Mouse (Mus musculus) kidney, adult 2 months (tissue): ENCODE results near the gene Gapdhs. TPM values are rescaled to one million over a fixed set of nuclear protein-coding genes. Genes with fewer than 3 reads are reported as not detected.
"Not testable (repeated sequence)": the region's sequence is repeated elsewhere in the genome, so short reads cannot be mapped to it uniquely, and the experiment has no call there.

Experiments used
- DNase-seq: peaks from one replicate; pipeline ENCODE4 v3.0.0; 2021
- H3K27ac ChIP-seq: fragments of 200-500 bp; 2 replicates; pipeline ENCODE4 v1.5.1; 2012; ENCODE audit warnings: low read depth, low read length, control low read depth, inconsistent platforms; ENCODE audit not compliant: insufficient read depth
- H3K27me3 ChIP-seq: fragments of 200-500 bp; replicated peaks from 2 replicates; pipeline ENCODE4 v1.6.1; 2012; ENCODE audit warnings: mild to moderate bottlenecking, moderate library complexity, low read length, inconsistent platforms; ENCODE audit not compliant: control insufficient read depth, insufficient read depth
- H3K36me3 ChIP-seq: fragments of 200-500 bp; 2 replicates; pipeline ENCODE4 v1.6.1; 2012; ENCODE audit warnings: mild to moderate bottlenecking, moderate library complexity, low read length, inconsistent platforms; ENCODE audit not compliant: control insufficient read depth, insufficient read depth
- H3K4me1 ChIP-seq: fragments of 200-500 bp; 2 replicates; pipeline ENCODE4 v1.6.1; 2011; ENCODE audit warnings: low read length; ENCODE audit not compliant: control insufficient read depth, insufficient read depth
- H3K4me3 ChIP-seq: fragments of 200-500 bp; 2 replicates; pipeline ENCODE4 v1.5.1; 2011; ENCODE audit warnings: mild to moderate bottlenecking, low read depth, low read length, control low read depth; ENCODE audit not compliant: insufficient read depth
- CTCF ChIP-seq: fragments of 200-500 bp; conservative IDR thresholded peaks from 2 replicates; pipeline ENCODE4 v1.5.1; 2011; ENCODE audit warnings: low read depth, mild to moderate bottlenecking, control low read depth, low read length, moderate library complexity, mixed read lengths; ENCODE audit not compliant: insufficient read depth, insufficient read length
- POLR2A ChIP-seq: fragments of 200-500 bp; IDR thresholded peaks from one replicate; pipeline ENCODE4 v1.6.1; 2011; ENCODE audit warnings: low read depth, low read length, control low read depth
- WGBS: fragments of 180-500 bp; shearing (Covaris S2); methylation state at CpG from one replicate; pipeline ENCODE4 v1.1.7; 2018; 5-methylcytosine and 5-hydroxymethylcytosine counted together
- polyA plus RNA-seq: library from polyadenylated mRNA; depleted of rRNA; stranded (reverse); fragments of >200 nt; gene quantifications from 2 replicates; pipeline ENCODE4 v1.2.3, GENCODE M21; 2012; rRNA removed

The Gapdhs gene
- 0.31 and 0.86 TPM in 2 replicates for polyA plus RNA-seq

- H3K4me1 ChIP-seq, H3K27ac ChIP-seq, H3K4me3 ChIP-seq, H3K27me3 ChIP-seq, DNase-seq, H3K36me3 ChIP-seq: not testable (repeated sequence)
- 91% methylated on average over 4 of the region's 4 CpGs for WGBS
Observed at GRCm38 (mm10) chr7:30743617-30744016, at the start of gene Gapdhs. Gene Gapdhs, minus strand, starts transcription at chr7:30743681.

GRCm38 (mm10) chr7:30791921-30792320, 48.4 kb upstream of the Gapdhs start:
- H3K27ac ChIP-seq = no peak overlapping the region
- no peaks in the 10 kb centered on the region for H3K4me1 ChIP-seq
- H3K27me3 ChIP-seq = no peaks in the 10 kb centered on the region
- no peak for TF ChIP-seq CTCF
- no peak for TF ChIP-seq POLR2A
- H3K4me3 ChIP-seq = no peak overlapping the region
- 21% methylated on average over 9 of the region's 9 CpGs for WGBS
- H3K36me3 ChIP-seq = no peaks in the 10 kb centered on the region
- peak; percentile 19 for DNase-seq

- Histone ChIP-seq H3K4me3 (no peak overlapping the region), H3K27me3 (no peaks in the 10 kb centered on the region), H3K4me1 (no peaks in the 10 kb centered on the region), H3K27ac (no peak overlapping the region), H3K36me3 (no peaks in the 10 kb centered on the region)
- no peak for DNase-seq
- TF ChIP-seq CTCF = no peak
- TF ChIP-seq POLR2A = no peak
- WGBS = 82% methylated on average over 10 of the region's 10 CpGs
Observed at GRCm38 (mm10) chr7:30790141-30790540, 46.7 kb upstream of the Gapdhs start.

- H3K4me3 ChIP-seq = no peak within 1 kb of the TSS
- no peak for TF ChIP-seq POLR2A
- TF ChIP-seq CTCF = no peak
- H3K27ac ChIP-seq = no peak within 1 kb of the TSS
- H3K4me1 ChIP-seq = no peaks in the 10 kb centered on the region
- no peak for DNase-seq
- no peaks in the 10 kb centered on the region for H3K27me3 ChIP-seq
- WGBS = 47% methylated on average over 15 of the region's 15 CpGs
- no peaks in the 10 kb centered on the region for H3K36me3 ChIP-seq
Observed at GRCm38 (mm10) chr7:30787377-30788022, 44.0 kb upstream of the Gapdhs start, which contains the start of gene Krtdap. Gene Krtdap, plus strand, starts transcription at chr7:30787896.

DNA sequence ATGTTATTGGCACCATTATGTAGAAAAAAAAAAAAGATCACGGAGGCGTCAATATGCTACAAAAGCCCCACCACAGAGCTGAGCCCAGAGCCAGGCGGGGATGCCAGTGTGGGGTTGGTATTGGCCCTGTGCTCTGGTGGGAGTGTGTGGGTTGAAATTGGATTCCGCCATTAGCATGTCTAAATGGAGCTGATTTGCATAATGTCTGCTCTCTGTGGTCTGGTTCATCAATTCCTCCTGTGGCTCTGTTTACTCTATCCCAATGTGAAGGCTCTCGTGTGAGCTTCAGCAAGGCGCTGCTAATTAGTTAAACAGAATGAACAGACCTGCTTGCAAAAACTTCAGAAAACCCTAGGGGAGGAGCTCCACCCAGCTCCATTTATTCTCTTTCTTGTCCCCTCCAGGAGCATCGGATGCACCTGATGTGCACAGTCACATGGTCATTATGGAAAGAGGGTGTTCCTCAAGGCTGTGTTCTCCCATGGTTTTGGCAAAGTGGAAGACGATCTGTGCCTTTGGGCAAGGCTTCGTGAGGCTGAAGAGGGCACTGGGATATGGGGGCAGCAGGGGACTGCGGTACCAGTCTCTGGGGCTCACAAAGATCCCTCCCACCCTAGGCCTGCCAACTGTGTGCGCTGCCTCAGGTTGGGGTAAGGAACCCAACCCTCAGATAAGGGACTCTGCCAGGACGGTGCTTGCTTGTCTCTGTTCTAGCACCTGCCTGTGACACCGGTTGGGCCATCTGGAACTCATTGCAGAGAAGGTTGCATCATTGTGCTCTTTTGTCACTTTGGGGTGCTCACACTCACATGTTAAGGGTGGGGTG, 42.5 kb upstream of the Gapdhs start:
- H3K4me1 ChIP-seq = no peaks in the 10 kb centered on the region
- no peaks in the 10 kb centered on the region for H3K36me3 ChIP-seq
- 62% methylated on average over 13 of the region's 13 CpGs for WGBS
- H3K4me3 ChIP-seq = no peak overlapping the region
- no peaks in the 10 kb centered on the region for H3K27me3 ChIP-seq
- H3K27ac ChIP-seq = no peak overlapping the region
- DNase-seq = no peak
- no peak for TF ChIP-seq CTCF
- no peak for TF ChIP-seq POLR2A

DNA sequence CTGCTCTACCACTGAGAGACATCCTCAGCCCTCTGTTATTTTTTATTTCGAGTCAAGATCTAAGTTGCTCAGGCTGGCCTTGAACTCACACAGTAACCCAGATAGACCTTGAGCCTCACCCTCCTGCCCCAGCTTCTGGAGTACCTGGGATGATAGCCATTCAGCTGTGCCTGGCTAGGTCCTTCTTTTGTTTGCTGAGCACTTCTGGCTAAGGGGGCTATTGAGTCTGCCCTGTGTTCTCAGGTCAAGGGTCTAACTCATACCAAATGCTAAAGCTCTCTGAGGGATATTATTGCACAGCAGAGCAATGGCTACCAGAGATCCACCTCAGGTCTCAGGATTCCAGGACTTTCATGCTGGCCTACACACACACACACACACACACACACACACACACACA, 41.7 kb upstream of the Gapdhs start:
- no peaks in the 10 kb centered on the region for H3K36me3 ChIP-seq
- WGBS = 73% methylated on average over 1 of the region's 1 CpGs
- H3K27me3 ChIP-seq = no peaks in the 10 kb centered on the region
- no peak for DNase-seq
- no peaks in the 10 kb centered on the region for H3K4me1 ChIP-seq
- no peak overlapping the region for H3K4me3 ChIP-seq
- H3K27ac ChIP-seq = no peak overlapping the region
- no peak for TF ChIP-seq POLR2A
- no peak for TF ChIP-seq CTCF

- DNase-seq = no peak
- H3K36me3 ChIP-seq = no peaks in the 10 kb centered on the region
- no peak overlapping the region for H3K4me3 ChIP-seq
- no peak overlapping the region for H3K27ac ChIP-seq
- no peaks in the 10 kb centered on the region for H3K4me1 ChIP-seq
- WGBS = 78% methylated on average over 3 of the region's 3 CpGs
- TF ChIP-seq CTCF = no peak
- no peak for TF ChIP-seq POLR2A
- H3K27me3 ChIP-seq = no peaks in the 10 kb centered on the region
Observed at GRCm38 (mm10) chr7:30782658-30783057, 39.2 kb upstream of the Gapdhs start.
